Mouse (Mus musculus): ENCODE measurements around the gene Ifna11.
"Not testable (repeated sequence)": the region's sequence is repeated elsewhere in the genome, so short reads cannot be mapped to it uniquely, and the experiment has no call there.

DNA sequence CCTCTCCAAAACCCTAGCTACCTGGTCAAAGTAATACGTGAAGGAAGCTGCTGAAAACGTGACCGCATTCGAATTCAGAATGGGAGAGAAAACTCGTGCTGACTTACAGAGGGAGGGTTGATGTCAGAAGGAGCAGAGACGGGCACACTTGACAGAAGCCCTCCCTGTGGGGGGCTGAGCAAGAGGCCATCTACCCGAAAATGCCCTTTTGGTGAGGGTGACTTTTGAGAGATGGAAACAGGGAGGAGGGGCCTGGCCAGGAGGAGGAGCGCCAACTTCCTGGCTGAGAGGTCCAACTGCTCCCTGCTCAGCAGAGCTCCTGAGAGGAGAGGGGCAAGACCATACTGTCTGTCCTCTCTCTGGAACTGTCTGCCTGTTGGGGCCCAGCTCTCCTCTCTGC lies 14.5 kb upstream of the Ifna11 start, which contains the start of gene Gm13288:
- not testable (repeated sequence) for TF ChIP-seq CTCF (IDR thresholded peaks at IDR 0.05; ENCODE audit: borderline replicate concordance, control insufficient read depth, extremely low read depth, insufficient read depth, low read length, poor library complexity); POLR2A (IDR thresholded peaks at IDR 0.05; ENCODE audit: control insufficient read depth, extremely low read depth, insufficient read depth, low read length, poor library complexity)

All from thymus, adult 2 months (tissue).